Mouse (Mus musculus) myocyte (in vitro differentiated cells): ENCODE results near the gene Lgr5. TPM values are rescaled to one million over a fixed set of nuclear protein-coding genes. Genes with fewer than 3 reads are reported as not detected.

Experiments used
- H3K27me3 ChIP-seq: one replicate; pipeline ENCODE4 v1.6.1; 2011; ENCODE audit not compliant: control insufficient read depth, insufficient read depth, insufficient read length
- H3K36me3 ChIP-seq: one replicate; pipeline ENCODE4 v1.6.1; 2011; ENCODE audit not compliant: control insufficient read depth, insufficient read depth
- H3K4me2 ChIP-seq: one replicate; pipeline ENCODE4 v1.6.1; 2011; ENCODE audit warnings: low read depth, control low read depth
- H3K4me3 ChIP-seq: one replicate; pipeline ENCODE4 v1.5.1; 2011; ENCODE audit warnings: mild to moderate bottlenecking, control low read depth, moderate library complexity
- H3K79me2 ChIP-seq: one replicate; pipeline ENCODE4 v1.6.1; 2011; ENCODE audit not compliant: control insufficient read depth, insufficient read depth
- H3ac ChIP-seq: one replicate; pipeline ENCODE4 v1.6.1; 2011; ENCODE audit not compliant: control insufficient read depth, insufficient read length
- CEBPB ChIP-seq: IDR thresholded peaks from 2 replicates; pipeline ENCODE4 v1.6.1; 2011; ENCODE audit warnings: mild to moderate bottlenecking, moderate library complexity; ENCODE audit not compliant: poor library complexity, insufficient read depth, severe bottlenecking
- E2F4 ChIP-seq: IDR thresholded peaks from one replicate; pipeline ENCODE4 v1.6.1; 2011; ENCODE audit warnings: mild to moderate bottlenecking, control low read depth, moderate library complexity; ENCODE audit not compliant: insufficient read depth
- MAX ChIP-seq: IDR thresholded peaks from one replicate; pipeline ENCODE4 v1.6.1; 2011; ENCODE audit warnings: low read depth, mild to moderate bottlenecking, control low read depth
- MYOD1 ChIP-seq, 3 experiments: IDR thresholded peaks; one replicate each; pipeline ENCODE4 v1.6.1; 2011; ENCODE audit warnings: control low read depth in 2 of 3, low read depth in 2 of 3, mild to moderate bottlenecking in 2 of 3, moderate library complexity in 1 of 3; ENCODE audit not compliant: insufficient read length in 2 of 3, control insufficient read depth in 1 of 3
- MYOG ChIP-seq, 3 experiments: IDR thresholded peaks; one replicate each; pipeline ENCODE4 v1.6.1; 2011; ENCODE audit warnings: control low read depth in 2 of 3, low read depth in 2 of 3, mild to moderate bottlenecking in 2 of 3; ENCODE audit not compliant: insufficient read length in 2 of 3, control insufficient read depth in 1 of 3, insufficient read depth in 1 of 3
- POLR2A ChIP-seq: IDR thresholded peaks from one replicate; pipeline ENCODE4 v1.6.1; 2011; ENCODE audit warnings: low read depth, mild to moderate bottlenecking, control low read depth, moderate library complexity; ENCODE audit not compliant: insufficient read length
- POLR2AphosphoS2 ChIP-seq: IDR thresholded peaks from one replicate; pipeline ENCODE4 v1.6.1; 2011; ENCODE audit warnings: low read depth, control low read depth; ENCODE audit not compliant: insufficient read length
- REST ChIP-seq: IDR thresholded peaks from one replicate; pipeline ENCODE4 v1.6.1; 2011; ENCODE audit warnings: mild to moderate bottlenecking, control low read depth, moderate library complexity; ENCODE audit not compliant: insufficient read depth, insufficient read length
- SRF ChIP-seq: IDR thresholded peaks from one replicate; pipeline ENCODE4 v1.6.1; 2011; ENCODE audit warnings: low read depth; ENCODE audit not compliant: control insufficient read depth, insufficient read length
- TCF12 ChIP-seq: IDR thresholded peaks from one replicate; pipeline ENCODE4 v1.6.1; 2011; ENCODE audit warnings: mild to moderate bottlenecking, control low read depth; ENCODE audit not compliant: poor library complexity, insufficient read depth, severe bottlenecking
- TCF3 ChIP-seq: IDR thresholded peaks from one replicate; pipeline ENCODE4 v1.6.1; 2011; ENCODE audit warnings: low read depth, control low read depth; ENCODE audit not compliant: insufficient read length
- USF1 ChIP-seq: IDR thresholded peaks from one replicate; pipeline ENCODE4 v1.6.1; 2011; ENCODE audit warnings: low read depth, mild to moderate bottlenecking, control low read depth, moderate library complexity
- polyA plus RNA-seq: library from polyadenylated mRNA; unstranded; fragments of >200 nt; fragmentation: generic; extraction: Trizol; gene quantifications from one replicate; pipeline ENCODE4 v1.2.1, GENCODE M21; 2012; ENCODE audit warnings: missing spikeins

Lgr5 gene
- polyA plus RNA-seq, 1 experiment = 0.07 TPM

GRCm38 (mm10) chr10:115623481-115623880 lies 35.9 kb upstream of the Lgr5 start:
- no peaks in the 10 kb centered on the region for H3K36me3 ChIP-seq
- H3K79me2 ChIP-seq = no peaks in the 10 kb centered on the region
- H3K4me2 ChIP-seq = no peak overlapping the region
- H3K4me3 ChIP-seq = no peak overlapping the region
- no peak overlapping the region for H3ac ChIP-seq
- TF ChIP-seq MYOG (IDR thresholded peaks at IDR 0.05; ENCODE audit: control insufficient read depth in 1 of 3, insufficient read depth in 1 of 3, insufficient read length in 2 of 3, low read depth in 2 of 3) (no peak), USF1 (no peak), SRF (no peak), POLR2A (no peak), E2F4 (no peak), MAX (no peak), REST (no peak), MYOD1 (IDR thresholded peaks at IDR 0.05; ENCODE audit: control insufficient read depth in 1 of 3, insufficient read length in 2 of 3, low read depth in 2 of 3) (no peak), TCF12 (no peak), CEBPB (no peak), POLR2AphosphoS2 (no peak), TCF3 (no peak)
- H3K27me3 ChIP-seq = peaks cover 7% of the 10 kb centered on the region

DNA sequence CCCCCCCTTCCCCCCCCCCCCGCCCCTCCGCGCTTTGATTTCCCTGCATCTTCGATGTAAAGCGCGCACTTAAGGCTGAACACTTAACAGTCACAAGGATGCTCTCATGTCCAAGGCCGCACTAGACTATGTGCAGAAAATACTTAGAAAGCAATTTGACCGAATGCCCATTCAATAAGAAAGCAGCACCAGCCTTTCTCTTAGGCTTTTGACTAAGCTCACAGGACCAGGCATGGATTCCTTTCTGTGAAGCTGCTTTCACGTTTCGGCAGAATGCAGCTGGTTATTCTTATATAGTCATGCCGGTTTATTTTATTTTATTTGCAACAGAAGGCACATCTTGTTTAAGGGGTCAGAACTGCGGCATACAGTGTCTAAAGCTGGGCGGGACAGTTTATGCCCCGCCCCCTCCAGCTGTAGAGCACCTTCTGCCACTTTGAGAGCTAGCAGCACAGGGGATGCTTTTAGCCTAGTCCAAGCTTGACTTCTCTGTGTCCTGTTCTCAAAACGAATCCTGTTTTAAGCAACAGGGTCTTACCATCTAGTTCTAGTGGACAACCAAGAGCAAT lies 30.8 kb upstream of the Lgr5 start:
- Histone ChIP-seq H3K79me2 (no peaks in the 10 kb centered on the region), H3K4me3 (no peak overlapping the region), H3K27me3 (peaks cover 13% of the 10 kb centered on the region), H3K4me2 (no peak overlapping the region), H3ac (no peak overlapping the region), H3K36me3 (no peaks in the 10 kb centered on the region)
- TF ChIP-seq TCF12 = no peak
- no peak for TF ChIP-seq SRF
- no peak for TF ChIP-seq E2F4
- TF ChIP-seq CEBPB = no peak
- TF ChIP-seq USF1 = no peak
- TF ChIP-seq MYOG (IDR thresholded peaks at IDR 0.05; ENCODE audit: control insufficient read depth in 1 of 3, insufficient read depth in 1 of 3, insufficient read length in 2 of 3, low read depth in 2 of 3) = no peak
- no peak for TF ChIP-seq POLR2AphosphoS2
- TF ChIP-seq MYOD1 (IDR thresholded peaks at IDR 0.05; ENCODE audit: control insufficient read depth in 1 of 3, insufficient read length in 2 of 3, low read depth in 2 of 3) = no peak
- TF ChIP-seq REST = no peak
- no peak for TF ChIP-seq TCF3
- no peak for TF ChIP-seq POLR2A
- no peak for TF ChIP-seq MAX

DNA sequence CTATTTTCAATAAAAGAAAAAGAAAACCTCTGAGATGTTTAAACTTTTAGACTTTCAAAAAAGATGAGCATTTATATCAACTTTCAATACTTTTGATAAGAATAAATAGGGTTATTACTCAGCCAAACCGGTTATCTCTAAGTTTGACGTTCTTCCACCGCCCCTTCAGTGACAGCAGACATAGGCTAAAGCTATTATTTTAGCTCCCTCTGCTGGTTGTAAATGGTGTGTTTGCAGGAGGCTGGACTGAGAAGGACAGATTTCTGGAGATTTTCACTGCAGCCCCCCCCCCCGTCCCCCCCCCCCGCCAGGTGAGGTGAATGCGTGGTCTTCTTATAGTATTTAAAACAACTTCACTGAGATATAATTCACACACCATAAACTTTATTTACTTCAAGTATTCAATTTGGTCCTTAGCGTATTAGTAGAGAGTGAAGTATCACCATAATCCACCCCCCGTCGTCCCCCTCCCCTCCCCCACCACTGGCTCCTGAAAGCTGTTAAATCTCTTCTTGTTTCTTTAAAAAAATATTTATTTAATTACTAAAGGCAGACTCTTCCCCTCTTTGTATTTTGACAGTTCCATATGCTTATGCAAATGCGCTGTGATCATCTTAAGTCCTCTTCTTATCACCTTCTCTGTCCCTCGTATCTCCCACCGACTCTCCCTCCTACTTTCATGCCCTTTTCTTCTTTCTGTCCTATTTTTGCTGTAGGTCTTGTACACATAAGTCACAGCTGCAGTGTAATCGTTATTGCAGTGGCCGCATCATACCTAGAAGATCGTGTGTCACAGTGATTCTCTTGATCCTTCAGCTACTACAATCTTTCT lies 30.1 kb upstream of the Lgr5 start:
- Histone ChIP-seq H3K36me3 (no peaks in the 10 kb centered on the region), H3K27me3 (peaks cover 13% of the 10 kb centered on the region), H3K4me2 (no peak overlapping the region), H3K4me3 (no peak overlapping the region), H3K79me2 (no peaks in the 10 kb centered on the region), H3ac (no peak overlapping the region)
- TF ChIP-seq SRF = no peak
- TF ChIP-seq POLR2AphosphoS2 = no peak
- TF ChIP-seq MYOD1 (IDR thresholded peaks at IDR 0.05; ENCODE audit: control insufficient read depth in 1 of 3, insufficient read length in 2 of 3, low read depth in 2 of 3) = no peak

DNA sequence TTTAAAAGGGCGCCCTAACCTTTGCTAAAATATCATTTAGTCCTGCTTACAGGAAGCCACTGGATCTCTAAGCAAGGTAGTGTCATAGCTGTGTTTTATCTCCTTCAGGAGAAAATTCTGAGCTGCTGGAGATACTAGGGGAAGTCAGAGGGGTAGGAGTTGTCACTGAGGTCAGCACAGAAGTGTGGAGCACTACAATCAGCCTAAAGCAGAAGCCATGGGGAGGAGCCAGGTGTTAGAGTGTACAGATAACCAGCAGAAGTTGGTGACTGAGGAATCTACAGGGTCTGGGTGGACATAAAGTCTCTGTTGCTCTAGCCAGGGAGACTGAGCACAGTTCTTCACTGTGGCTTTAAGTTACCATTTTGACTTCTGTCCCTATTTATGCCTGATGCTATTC lies 8.2 kb upstream of the Lgr5 start:
- Histone ChIP-seq H3K36me3 (no peaks in the 10 kb centered on the region), H3K4me2 (no peak overlapping the region), H3K79me2 (no peaks in the 10 kb centered on the region), H3K4me3 (no peak overlapping the region), H3K27me3 (peaks cover 15% of the 10 kb centered on the region), H3ac (no peak overlapping the region)
- no peak for TF ChIP-seq MYOD1 (IDR thresholded peaks at IDR 0.05; ENCODE audit: control insufficient read depth in 1 of 3, insufficient read length in 2 of 3, low read depth in 2 of 3)
- no peak for TF ChIP-seq POLR2AphosphoS2
- no peak for TF ChIP-seq TCF3
- no peak for TF ChIP-seq TCF12
- TF ChIP-seq E2F4 = no peak
- no peak for TF ChIP-seq SRF
- no peak for TF ChIP-seq REST
- no peak for TF ChIP-seq CEBPB
- TF ChIP-seq MAX = no peak
- no peak for TF ChIP-seq POLR2A
- TF ChIP-seq USF1 = no peak
- TF ChIP-seq MYOG (IDR thresholded peaks at IDR 0.05; ENCODE audit: control insufficient read depth in 1 of 3, insufficient read depth in 1 of 3, insufficient read length in 2 of 3, low read depth in 2 of 3) = no peak
